Mouse (Mus musculus) bone marrow macrophage, adult 2 months (primary cell): ENCODE measurements around the gene Tmem35b. TPM values are rescaled to one million over a fixed set of nuclear protein-coding genes. Genes with fewer than 3 reads are reported as not detected.

Experiments used
- H3K27ac ChIP-seq: 2 replicates; pipeline ENCODE4 v1.5.1; 2012; ENCODE audit warnings: low read depth, low read length; ENCODE audit not compliant: insufficient read depth
- H3K4me1 ChIP-seq: 2 replicates; pipeline ENCODE4 v1.6.1; 2012; ENCODE audit warnings: low read length; ENCODE audit not compliant: control insufficient read depth, insufficient read depth
- H3K4me3 ChIP-seq: 2 replicates; pipeline ENCODE4 v1.5.1; 2012; ENCODE audit warnings: mild to moderate bottlenecking, low read length, moderate library complexity; ENCODE audit not compliant: insufficient read depth
- CTCF ChIP-seq: IDR thresholded peaks from 2 replicates; pipeline ENCODE4 v1.5.1; 2012; ENCODE audit warnings: low read depth, mild to moderate bottlenecking, low read length, moderate library complexity
- POLR2A ChIP-seq: IDR thresholded peaks from 2 replicates; pipeline ENCODE4 v1.6.1; 2012; ENCODE audit warnings: mild to moderate bottlenecking, low read depth, low read length, borderline replicate concordance
- polyA plus RNA-seq: library from polyadenylated mRNA; stranded (reverse); fragments of >200 nt; gene quantifications from 2 replicates; pipeline ENCODE4 v1.2.4, GENCODE M21; 2012; ENCODE audit not compliant: missing spikeins, insufficient read depth, insufficient read length

Gene Tmem35b
- polyA plus RNA-seq, 1 experiment = 24.9 TPM

- Histone ChIP-seq H3K4me1 (peaks cover 29% of the 10 kb centered on the region), H3K27ac (no peak overlapping the region), H3K4me3 (no peak overlapping the region)
- TF ChIP-seq CTCF (no peak), POLR2A (no peak)
Measured at GRCm38 (mm10) chr4:127124331-127124730, 840 bp downstream of the Tmem35b start.

GRCm38 (mm10) chr4:127125834-127126463 lies 2.5 kb downstream of the Tmem35b start:
- Histone ChIP-seq H3K27ac (peak overlapping the region; percentile 23; the same call in 1 of the 2 replicates), H3K4me3 (peak overlapping the region; percentile 72), H3K4me1 (peaks cover 33% of the 10 kb centered on the region)
- TF ChIP-seq CTCF (no peak), POLR2A (no peak)

GRCm38 (mm10) chr4:127134687-127135086 lies 11.2 kb downstream of the Tmem35b start:
- no peak overlapping the region for H3K27ac ChIP-seq
- no peak for TF ChIP-seq POLR2A
- TF ChIP-seq CTCF = no peak
- no peaks in the 10 kb centered on the region; the same call in 1 of the 2 replicates for H3K4me1 ChIP-seq
- H3K4me3 ChIP-seq = no peak overlapping the region

- H3K27ac ChIP-seq = no peak overlapping the region
- no peak overlapping the region for H3K4me3 ChIP-seq
- H3K4me1 ChIP-seq = no peaks in the 10 kb centered on the region
- no peak for TF ChIP-seq CTCF
- no peak for TF ChIP-seq POLR2A
Measured at GRCm38 (mm10) chr4:127137591-127137990, 14.1 kb downstream of the Tmem35b start.

GRCm38 (mm10) chr4:127138486-127138885 lies 15.0 kb downstream of the Tmem35b start:
- Histone ChIP-seq H3K4me3 (no peak overlapping the region), H3K27ac (no peak overlapping the region), H3K4me1 (no peaks in the 10 kb centered on the region)
- TF ChIP-seq CTCF (no peak), POLR2A (no peak)

GRCm38 (mm10) chr4:127150031-127150430 lies 26.5 kb downstream of the Tmem35b start:
- H3K4me1 ChIP-seq = no peaks in the 10 kb centered on the region; the same call in 1 of the 2 replicates
- H3K27ac ChIP-seq = no peak overlapping the region
- H3K4me3 ChIP-seq = no peak overlapping the region
- TF ChIP-seq POLR2A (no peak), CTCF (no peak)

- H3K27ac ChIP-seq = no peak overlapping the region
- H3K4me3 ChIP-seq = no peak overlapping the region
- no peaks in the 10 kb centered on the region for H3K4me1 ChIP-seq
- no peak for TF ChIP-seq CTCF
- no peak for TF ChIP-seq POLR2A
Measured at GRCm38 (mm10) chr4:127153345-127153744, 29.9 kb downstream of the Tmem35b start.

GRCm38 (mm10) chr4:127155757-127156156 lies 32.3 kb downstream of the Tmem35b start:
- Histone ChIP-seq H3K4me1 (no peaks in the 10 kb centered on the region), H3K4me3 (no peak overlapping the region), H3K27ac (no peak overlapping the region)
- no peak for TF ChIP-seq POLR2A
- TF ChIP-seq CTCF = no peak

GRCm38 (mm10) chr4:127157746-127158145 lies 34.3 kb downstream of the Tmem35b start:
- no peak for TF ChIP-seq CTCF
- no peak for TF ChIP-seq POLR2A
- H3K27ac ChIP-seq = no peak overlapping the region
- no peak overlapping the region for H3K4me3 ChIP-seq
- H3K4me1 ChIP-seq = no peaks in the 10 kb centered on the region

- Histone ChIP-seq H3K4me1 (no peaks in the 10 kb centered on the region), H3K27ac (no peak overlapping the region), H3K4me3 (no peak overlapping the region)
- no peak for TF ChIP-seq CTCF
- TF ChIP-seq POLR2A = no peak
Measured at GRCm38 (mm10) chr4:127163926-127164325, 40.4 kb downstream of the Tmem35b start.
